Mouse (Mus musculus) hindbrain, embryonic 12.5 days (tissue): ENCODE results near the gene Cbfa2t3. TPM values are rescaled to one million over a fixed set of nuclear protein-coding genes. Genes with fewer than 3 reads are reported as not detected.
A peak's percentile ranks its signal among the peaks of the same experiment; 100 is the strongest.

Experiments used
- ATAC-seq: fragments of 200-750 bp; cut with Nextera tagmentation; 2 replicates; pipeline ENCODE4 v1.8.0; 2017; ENCODE audit warnings: moderate TSS enrichment; ENCODE audit not compliant: low FRiP score
- H3K27ac ChIP-seq: fragments of 300-500 bp; sonication (generic); 2 replicates; pipeline ENCODE4 v1.5.1; 2016; ENCODE audit warnings: mild to moderate bottlenecking
- H3K27me3 ChIP-seq: fragments of 300-500 bp; sonication (generic); 2 replicates; pipeline ENCODE4 v1.6.1; 2016; ENCODE audit warnings: mild to moderate bottlenecking
- H3K36me3 ChIP-seq: fragments of 300-500 bp; sonication (generic); 2 replicates; pipeline ENCODE4 v1.6.1; 2016; ENCODE audit warnings: mild to moderate bottlenecking
- H3K4me1 ChIP-seq: fragments of 300-500 bp; sonication (generic); 2 replicates; pipeline ENCODE4 v1.6.1; 2016
- H3K4me2 ChIP-seq: fragments of 300-500 bp; sonication (generic); replicated peaks from 2 replicates; pipeline ENCODE4 v1.6.1; 2016; ENCODE audit warnings: mild to moderate bottlenecking
- H3K4me3 ChIP-seq: fragments of 300-500 bp; sonication (generic); 2 replicates; pipeline ENCODE4 v1.5.1; 2016; ENCODE audit warnings: mild to moderate bottlenecking
- H3K9ac ChIP-seq: fragments of 300-500 bp; sonication (generic); 2 replicates; pipeline ENCODE4 v1.6.1; 2016; ENCODE audit warnings: mild to moderate bottlenecking, moderate library complexity
- H3K9me3 ChIP-seq: fragments of 300-500 bp; sonication (generic); replicated peaks from 2 replicates; pipeline ENCODE4 v1.6.1; 2016; ENCODE audit warnings: mild to moderate bottlenecking
- WGBS: fragments of 180-500 bp; shearing (Covaris S2); methylation state at CpG from one replicate; pipeline ENCODE4 v1.1.7; 2016; 5-methylcytosine and 5-hydroxymethylcytosine counted together
- polyA plus RNA-seq: library from polyadenylated mRNA; unstranded; fragments of >200 nt; fragmentation: Nextera tagmentation; extraction: Ambion mirVana; gene quantifications from 2 replicates; pipeline ENCODE4 v1.2.1, GENCODE M21; 2016

Gene Cbfa2t3
- polyA plus RNA-seq, 1 experiment from 2014 or later: 17.1 TPM

DNA sequence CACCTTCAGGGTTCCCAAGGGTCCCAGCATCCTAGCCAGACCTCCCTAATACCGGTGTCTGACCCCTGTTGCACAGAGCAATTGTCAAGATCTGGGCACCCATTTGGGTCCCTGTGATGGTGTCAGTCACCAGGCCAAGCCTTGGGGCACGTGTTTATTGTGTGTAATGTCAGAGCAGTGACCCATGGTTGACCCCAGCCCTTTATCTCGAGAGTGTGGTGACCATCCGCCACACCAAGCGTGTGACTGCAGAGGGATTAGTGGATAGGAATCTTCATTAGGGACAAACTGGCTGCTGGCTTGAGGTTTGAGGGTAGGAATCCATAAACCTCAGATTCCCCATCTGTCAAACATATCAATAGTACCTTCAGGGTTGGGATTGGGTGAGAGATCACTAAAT, 29.5 kb downstream of the Cbfa2t3 start:
- Histone ChIP-seq H3K9me3 (no peaks in the 10 kb centered on the region), H3K36me3 (no peaks in the 10 kb centered on the region), H3K4me3 (no peak overlapping the region), H3K27me3 (peaks cover 40% of the 10 kb centered on the region), H3K4me2 (no peak overlapping the region), H3K9ac (no peak overlapping the region), H3K4me1 (peaks cover 79% of the 10 kb centered on the region), H3K27ac (no peak overlapping the region)
- ATAC-seq: no peak
- WGBS: 14% methylated on average over 5 of the region's 5 CpGs

DNA sequence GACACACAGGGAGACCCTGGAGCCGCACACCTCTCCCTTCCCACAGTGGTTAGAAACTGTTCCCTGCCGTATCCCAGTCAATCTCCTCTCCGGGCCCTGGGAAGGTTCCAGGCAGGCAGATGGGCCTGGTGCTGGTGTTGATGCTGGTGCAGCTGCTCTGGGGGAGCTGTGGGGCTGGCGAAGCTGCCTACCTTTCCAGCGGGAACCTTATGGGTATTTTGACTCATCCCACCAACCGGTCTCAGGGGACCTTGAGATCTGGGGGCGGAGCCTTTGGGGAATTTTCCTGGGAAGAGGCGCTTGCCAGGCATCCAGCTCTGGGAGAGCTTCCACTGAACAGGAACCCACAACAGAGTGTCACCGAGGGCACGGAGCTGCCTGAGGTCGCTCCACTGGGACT, 31.1 kb downstream of the Cbfa2t3 start:
- Histone ChIP-seq H3K4me1 (peaks cover 64% of the 10 kb centered on the region), H3K4me2 (no peak overlapping the region), H3K4me3 (no peak overlapping the region), H3K9me3 (no peaks in the 10 kb centered on the region), H3K36me3 (no peaks in the 10 kb centered on the region), H3K27me3 (peaks cover 24% of the 10 kb centered on the region), H3K9ac (no peak overlapping the region), H3K27ac (no peak overlapping the region)
- 75% methylated on average over 11 of the region's 11 CpGs for WGBS
- ATAC-seq: no peak

DNA sequence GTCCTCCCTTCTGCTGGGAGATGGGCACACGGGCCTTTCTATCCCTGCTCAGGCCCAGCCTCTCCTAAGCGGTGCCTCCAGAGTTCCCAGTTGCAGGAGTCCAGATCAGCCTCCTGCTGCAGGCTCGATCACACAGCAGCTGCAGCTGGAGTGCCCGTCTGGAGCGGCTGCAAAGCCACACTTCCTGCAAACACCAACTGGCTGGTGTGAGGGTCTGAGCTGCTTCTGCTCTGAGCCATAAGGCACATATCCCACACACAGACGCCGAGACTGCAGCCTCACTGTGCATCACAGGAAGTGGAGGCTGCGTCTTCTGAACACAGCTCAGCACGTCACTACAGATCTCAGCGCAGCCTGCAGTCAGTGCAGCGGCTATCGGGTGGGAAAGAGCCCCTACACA, 32.1 kb downstream of the Cbfa2t3 start:
- Histone ChIP-seq H3K9me3 (no peaks in the 10 kb centered on the region), H3K4me2 (no peak overlapping the region; the same call in 1 of the 2 replicates), H3K4me3 (no peak overlapping the region), H3K4me1 (peaks cover 63% of the 10 kb centered on the region), H3K36me3 (no peaks in the 10 kb centered on the region), H3K9ac (no peak overlapping the region), H3K27ac (peak overlapping the region; percentile 24; the same call in 1 of the 2 replicates), H3K27me3 (peaks cover 21% of the 10 kb centered on the region)
- no peak for ATAC-seq
- 54% methylated on average over 12 of the region's 12 CpGs for WGBS

DNA sequence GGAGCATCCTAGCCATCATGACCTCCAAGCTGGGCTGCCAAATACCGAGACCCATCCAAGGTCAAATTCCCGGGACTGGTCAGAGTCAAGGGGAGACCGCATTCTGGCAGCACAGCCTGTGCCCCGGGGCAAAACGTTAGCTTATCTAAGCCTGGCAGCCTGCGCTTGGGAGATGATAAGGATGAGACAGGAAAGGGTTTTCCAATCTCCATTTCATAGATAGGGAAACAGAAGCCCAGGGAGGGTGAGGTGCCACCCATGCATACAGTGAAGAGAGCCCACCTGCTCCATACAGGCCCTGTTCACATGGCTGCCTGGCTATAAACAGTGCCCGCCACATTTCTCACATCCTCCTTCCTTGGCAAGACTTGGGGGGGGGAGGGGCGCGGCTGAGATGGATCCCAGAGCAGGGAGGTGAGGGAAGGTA, 32.6 kb downstream of the Cbfa2t3 start:
- no peak overlapping the region for H3K4me3 ChIP-seq
- H3K9ac ChIP-seq: no peak overlapping the region
- H3K9me3 ChIP-seq: no peaks in the 10 kb centered on the region
- 50% methylated on average over 9 of the region's 9 CpGs for WGBS
- H3K27me3 ChIP-seq: peaks cover 20% of the 10 kb centered on the region
- peaks cover 67% of the 10 kb centered on the region for H3K4me1 ChIP-seq
- peak overlapping the region; percentile 24 for H3K27ac ChIP-seq
- H3K36me3 ChIP-seq: no peaks in the 10 kb centered on the region
- no peak overlapping the region for H3K4me2 ChIP-seq
- ATAC-seq: no peak

DNA sequence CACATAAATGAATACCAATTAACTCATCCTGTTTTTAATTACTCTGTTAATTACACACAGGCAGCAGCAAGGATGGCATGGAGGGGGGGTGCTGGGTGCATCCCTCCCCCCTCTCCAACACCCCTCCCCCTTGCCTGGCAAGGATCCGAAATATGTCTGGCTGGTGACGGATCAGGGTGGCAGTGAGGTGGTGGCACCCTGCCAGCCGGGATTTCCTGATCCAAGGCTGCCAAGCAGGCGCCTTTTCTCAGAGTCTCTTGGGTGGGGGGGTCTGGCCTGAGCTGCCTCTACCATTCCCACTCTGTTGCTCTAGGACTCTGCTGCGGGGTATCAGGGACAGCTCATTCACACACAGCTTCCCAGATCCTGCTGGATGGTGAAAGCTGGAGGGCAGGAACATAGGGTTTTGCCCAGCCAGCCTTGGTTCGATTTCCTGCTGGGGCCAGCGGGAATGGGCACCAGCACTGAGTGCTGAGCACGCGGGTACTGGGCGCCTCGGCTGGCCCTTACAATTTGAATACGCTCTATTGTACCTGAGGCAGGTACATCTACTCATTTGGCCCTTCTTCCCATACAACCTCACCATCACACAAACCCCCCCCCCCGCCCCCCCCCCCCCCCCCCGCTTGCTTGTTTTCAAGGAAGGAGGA, 33.1 kb downstream of the Cbfa2t3 start:
- Histone ChIP-seq H3K9ac (no peak overlapping the region), H3K9me3 (no peaks in the 10 kb centered on the region), H3K4me2 (no peak overlapping the region), H3K4me1 (peaks cover 67% of the 10 kb centered on the region), H3K27ac (peak overlapping the region; percentile 42; the same call in 1 of the 2 replicates), H3K27me3 (peaks cover 15% of the 10 kb centered on the region), H3K36me3 (no peaks in the 10 kb centered on the region), H3K4me3 (no peak overlapping the region)
- ATAC-seq: peak; percentile 20; the same call in 1 of the 2 replicates
- WGBS: 68% methylated on average over 12 of the region's 14 CpGs

DNA sequence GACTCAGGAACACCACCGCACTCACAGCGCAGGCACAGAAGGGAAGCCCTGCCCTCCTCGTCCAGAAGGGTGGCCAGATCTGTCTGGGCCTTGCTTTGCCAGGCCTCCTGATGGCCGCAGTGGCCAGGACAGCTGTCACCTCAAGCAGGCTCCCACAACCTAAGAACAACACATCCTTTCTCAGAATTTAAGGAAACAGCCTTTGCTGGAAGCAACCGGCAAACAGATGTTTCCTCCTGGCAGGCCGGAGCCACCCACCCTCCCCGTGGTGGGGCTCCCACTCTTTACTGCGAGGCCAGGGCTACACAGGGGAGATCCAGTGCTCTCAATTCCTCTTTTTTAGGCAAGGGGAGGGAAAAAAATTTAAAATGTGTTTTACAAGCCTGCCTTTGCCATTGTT, 33.7 kb downstream of the Cbfa2t3 start:
- Histone ChIP-seq H3K9me3 (no peaks in the 10 kb centered on the region), H3K27ac (peak overlapping the region; percentile 42), H3K4me3 (no peak overlapping the region), H3K4me2 (0 out of 2 replicates have a peak overlapping the region, but pooled peaks have one; percentile 11), H3K4me1 (peaks cover 62% of the 10 kb centered on the region), H3K27me3 (peaks cover 11% of the 10 kb centered on the region), H3K9ac (no peak overlapping the region), H3K36me3 (no peaks in the 10 kb centered on the region)
- 48% methylated on average over 8 of the region's 8 CpGs for WGBS
- ATAC-seq: no peak

DNA sequence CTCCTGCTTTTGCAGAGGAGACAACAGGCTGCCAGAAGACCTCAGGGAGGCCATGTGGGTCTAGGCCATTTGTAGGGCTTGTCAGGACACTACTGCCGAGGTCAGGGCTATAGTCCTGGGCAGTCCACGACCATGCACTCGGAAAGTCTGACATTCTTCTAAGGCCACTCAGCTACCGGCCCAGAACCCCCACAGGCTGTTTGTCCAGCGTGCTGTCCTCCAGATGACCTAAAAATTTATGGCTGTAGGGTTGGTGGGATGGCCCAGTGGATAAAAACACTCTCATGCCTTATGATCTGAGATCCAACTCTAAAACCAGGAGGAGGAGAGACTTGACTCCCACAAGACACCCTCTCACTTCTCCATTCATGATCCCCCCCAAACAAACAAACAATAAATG, 35.2 kb downstream of the Cbfa2t3 start:
- H3K9ac ChIP-seq: no peak overlapping the region
- no peak overlapping the region for H3K4me2 ChIP-seq
- peaks cover 65% of the 10 kb centered on the region for H3K4me1 ChIP-seq
- 76% methylated on average over 5 of the region's 5 CpGs for WGBS
- no peaks in the 10 kb centered on the region for H3K9me3 ChIP-seq
- ATAC-seq: no peak
- H3K36me3 ChIP-seq: no peaks in the 10 kb centered on the region
- H3K27ac ChIP-seq: no peak overlapping the region
- H3K27me3 ChIP-seq: peaks cover 6% of the 10 kb centered on the region; the same call in 1 of the 2 replicates
- no peak overlapping the region for H3K4me3 ChIP-seq

DNA sequence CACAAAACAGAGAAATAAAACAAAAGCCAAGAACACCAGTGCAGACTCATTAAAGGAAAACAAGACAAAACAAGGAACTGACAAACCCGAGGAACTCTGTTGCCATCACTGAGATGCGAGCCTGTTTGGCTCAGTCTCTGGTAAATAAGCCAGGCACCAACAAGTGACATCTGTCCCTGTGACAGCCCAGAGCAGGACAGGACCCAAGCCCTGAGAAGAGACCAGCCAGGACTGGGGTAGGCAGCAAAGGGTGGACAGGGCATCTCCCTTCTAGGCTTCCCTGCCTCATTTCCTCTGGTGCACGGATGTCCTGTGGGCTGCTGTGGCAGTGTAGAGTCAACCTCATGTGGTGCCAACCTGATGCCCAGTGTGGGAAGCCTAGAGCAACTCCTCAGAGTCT, 35.8 kb downstream of the Cbfa2t3 start:
- H3K27me3 ChIP-seq: peaks cover 6% of the 10 kb centered on the region; the same call in 1 of the 2 replicates
- H3K36me3 ChIP-seq: no peaks in the 10 kb centered on the region
- peaks cover 68% of the 10 kb centered on the region for H3K4me1 ChIP-seq
- H3K4me3 ChIP-seq: no peak overlapping the region
- H3K9me3 ChIP-seq: no peaks in the 10 kb centered on the region
- H3K4me2 ChIP-seq: no peak overlapping the region
- WGBS: 86% methylated on average over 3 of the region's 3 CpGs
- H3K27ac ChIP-seq: no peak overlapping the region
- H3K9ac ChIP-seq: no peak overlapping the region
- ATAC-seq: no peak

DNA sequence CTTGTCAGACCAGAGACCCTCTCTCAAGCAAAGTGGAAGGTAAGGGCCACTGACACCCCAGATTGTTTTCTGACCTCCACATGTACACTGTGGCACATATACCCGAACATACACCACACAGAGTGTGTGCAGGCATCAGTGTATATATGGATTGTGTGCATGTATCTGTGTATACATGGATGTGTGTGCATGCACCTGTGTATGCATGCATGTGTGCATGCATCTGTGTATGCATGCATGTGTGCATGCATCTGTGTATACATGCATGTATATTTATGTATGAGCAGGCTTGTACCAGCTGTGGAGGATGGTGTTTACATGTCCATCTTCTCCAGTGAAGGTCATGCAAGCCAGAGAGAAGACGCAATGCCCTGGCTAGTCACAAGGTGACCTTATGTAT, 37.0 kb downstream of the Cbfa2t3 start:
- WGBS: 92% methylated on average over 2 of the region's 2 CpGs
- Histone ChIP-seq H3K27ac (no peak overlapping the region), H3K36me3 (no peaks in the 10 kb centered on the region), H3K9me3 (no peaks in the 10 kb centered on the region), H3K4me1 (peaks cover 63% of the 10 kb centered on the region), H3K4me3 (no peak overlapping the region), H3K27me3 (no peaks in the 10 kb centered on the region), H3K9ac (no peak overlapping the region), H3K4me2 (no peak overlapping the region)
- no peak for ATAC-seq

DNA sequence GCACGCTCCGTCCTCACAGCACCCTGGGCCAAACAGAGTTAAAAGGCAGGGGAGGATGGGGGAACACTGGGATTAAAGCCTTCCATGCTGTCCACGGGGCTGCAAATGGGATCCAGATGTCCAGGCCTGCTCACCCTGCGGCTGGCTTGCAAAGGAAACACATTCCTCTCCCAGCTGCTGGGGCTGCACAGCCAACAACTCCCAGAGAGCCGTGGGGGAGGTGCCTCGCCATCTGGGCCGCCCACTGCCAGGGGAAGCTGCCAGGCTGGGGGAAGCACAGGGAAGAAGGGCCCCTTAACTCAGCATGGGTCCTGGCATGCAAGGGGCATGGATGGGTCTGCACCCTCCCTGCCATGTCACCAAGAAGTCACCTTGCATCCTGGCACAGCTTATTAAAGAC, 37.8 kb downstream of the Cbfa2t3 start:
- no peaks in the 10 kb centered on the region for H3K9me3 ChIP-seq
- ATAC-seq: peak; percentile 14; the same call in 1 of the 2 replicates
- 32% methylated on average over 7 of the region's 7 CpGs for WGBS
- H3K9ac ChIP-seq: no peak overlapping the region
- H3K4me1 ChIP-seq: peaks cover 55% of the 10 kb centered on the region
- no peak overlapping the region for H3K4me3 ChIP-seq
- peak overlapping the region; percentile 35; the same call in 1 of the 2 replicates for H3K27ac ChIP-seq
- no peaks in the 10 kb centered on the region for H3K36me3 ChIP-seq
- no peaks in the 10 kb centered on the region for H3K27me3 ChIP-seq
- no peak overlapping the region for H3K4me2 ChIP-seq

DNA sequence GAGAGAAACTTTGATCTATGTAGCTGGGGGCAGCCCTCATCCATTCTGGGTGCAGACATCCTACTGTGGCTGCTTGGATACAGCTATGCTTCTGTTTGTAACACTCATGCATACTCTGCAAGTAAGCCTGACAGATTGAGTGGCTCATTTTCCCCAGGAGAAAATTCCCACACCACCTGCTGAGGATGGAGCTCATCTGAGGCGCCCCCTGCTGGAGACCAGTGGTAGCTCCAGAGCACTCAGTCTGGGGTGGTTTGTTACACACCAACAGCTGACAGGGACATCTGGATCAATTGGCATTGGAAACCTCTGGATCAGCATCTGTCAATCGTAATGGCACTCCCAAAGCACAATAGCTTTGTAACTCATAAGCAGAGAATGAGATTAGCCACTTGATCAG, 38.9 kb downstream of the Cbfa2t3 start:
- no peak overlapping the region for H3K27ac ChIP-seq
- H3K9ac ChIP-seq: no peak overlapping the region
- no peaks in the 10 kb centered on the region; the same call in 1 of the 2 replicates for H3K27me3 ChIP-seq
- WGBS: 80% methylated on average over 2 of the region's 2 CpGs
- H3K4me3 ChIP-seq: no peak overlapping the region
- H3K9me3 ChIP-seq: no peaks in the 10 kb centered on the region
- H3K4me2 ChIP-seq: no peak overlapping the region
- no peaks in the 10 kb centered on the region for H3K36me3 ChIP-seq
- ATAC-seq: no peak
- peaks cover 47% of the 10 kb centered on the region for H3K4me1 ChIP-seq

DNA sequence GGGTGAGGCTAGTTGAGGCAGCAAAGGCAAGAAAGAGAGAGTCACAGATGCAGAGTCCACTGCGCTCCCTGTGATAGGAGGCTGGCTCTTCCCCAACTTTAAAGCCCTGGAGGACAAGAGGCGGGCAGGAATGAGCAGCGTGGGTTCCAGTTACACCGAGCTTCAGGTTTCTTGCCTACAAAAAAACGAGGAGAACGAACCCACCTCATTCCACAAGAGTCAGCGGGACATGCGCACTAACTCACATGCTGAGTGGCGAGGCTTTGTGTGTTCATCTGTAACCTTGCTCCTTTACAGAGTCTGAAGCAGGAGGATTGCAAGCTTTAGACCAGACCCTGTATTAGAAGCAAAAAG, 40.1 kb downstream of the Cbfa2t3 start:
- Histone ChIP-seq H3K4me2 (no peak overlapping the region), H3K4me1 (peaks cover 47% of the 10 kb centered on the region), H3K27me3 (no peaks in the 10 kb centered on the region; the same call in 1 of the 2 replicates), H3K9me3 (no peaks in the 10 kb centered on the region), H3K4me3 (no peak overlapping the region), H3K9ac (no peak overlapping the region), H3K36me3 (no peaks in the 10 kb centered on the region), H3K27ac (no peak overlapping the region)
- 69% methylated on average over 9 of the region's 9 CpGs for WGBS
- ATAC-seq: no peak
